Mouse (Mus musculus): ENCODE data around the gene Ccdc158.

Ccdc158 gene

GRCm38 (mm10) chr5:92674859-92675573, at the start of gene Ccdc158:
TSS of gene Ccdc158 (minus strand) at chr5:92675271.
- no peak for DNase-seq (ENCODE audit: low read depth, low spot score)

- no peak for DNase-seq (ENCODE audit: low read depth, low spot score)
Measured at GRCm38 (mm10) chr5:92721610-92722009, 46.5 kb upstream of the Ccdc158 start.

DNA sequence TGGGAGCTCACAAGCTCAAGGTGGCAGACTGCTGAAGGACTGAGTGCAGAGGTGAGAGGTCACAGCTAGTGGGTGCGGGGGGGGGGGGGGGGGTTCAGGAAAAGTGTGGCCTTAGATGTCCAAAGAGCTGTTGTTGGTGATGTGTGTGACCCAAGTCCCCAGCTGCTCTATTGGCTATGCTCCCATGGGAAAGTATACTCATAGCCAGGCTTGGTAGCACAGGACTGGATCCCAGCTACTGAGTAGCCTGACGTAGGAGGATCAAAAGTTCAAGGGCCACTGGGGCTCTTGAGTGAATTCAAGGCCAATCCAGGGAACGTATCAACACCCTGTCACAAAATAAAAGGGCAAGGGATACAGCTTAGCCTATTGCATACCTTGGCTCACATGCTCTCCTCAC, 43.8 kb upstream of the Ccdc158 start:
- no peak for DNase-seq (ENCODE audit: low read depth, low spot score)

GRCm38 (mm10) chr5:92717666-92718360, 42.7 kb upstream of the Ccdc158 start:
- no peak for DNase-seq (ENCODE audit: low read depth, low spot score)

DNA sequence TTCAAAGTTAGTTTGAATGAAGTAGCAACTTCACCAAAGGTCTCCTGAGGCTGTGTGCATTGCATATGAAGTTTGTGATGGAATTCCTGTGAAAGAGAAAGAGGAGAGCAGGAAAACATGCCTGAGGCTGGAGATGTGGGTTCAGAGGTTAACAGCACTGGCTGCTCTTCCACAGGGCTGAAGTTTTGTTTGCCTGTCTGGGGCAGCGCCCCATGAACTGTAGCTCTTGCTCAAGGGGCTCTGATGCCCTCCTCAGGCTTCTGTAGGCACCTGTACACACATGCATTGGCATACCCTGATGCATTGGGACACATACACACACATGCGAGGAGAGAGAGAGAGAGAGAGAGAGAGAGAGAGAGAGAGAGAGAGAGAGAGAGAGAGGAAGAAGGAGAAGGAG, 40.8 kb upstream of the Ccdc158 start:
- no peak for DNase-seq (ENCODE audit: low read depth, low spot score)

DNA sequence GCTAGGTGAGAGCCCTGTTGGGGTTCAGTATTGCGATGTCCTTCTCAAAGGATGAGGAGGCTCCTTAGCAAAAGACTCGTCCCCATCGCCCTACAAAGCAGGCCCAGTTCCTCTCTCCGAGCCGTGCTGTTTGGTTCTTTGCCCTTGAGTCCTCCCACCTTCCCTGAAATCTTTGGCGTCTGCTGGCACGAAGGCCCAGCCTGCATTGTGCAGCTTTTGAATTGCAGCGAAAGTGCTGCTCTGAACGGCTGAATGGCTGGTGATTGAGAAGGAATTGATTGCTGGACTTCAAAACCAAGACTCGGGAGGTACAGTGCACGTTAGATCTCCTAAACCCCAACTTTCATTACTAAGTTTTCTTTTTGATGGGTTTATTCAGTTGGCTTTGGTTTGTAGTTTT, 40.2 kb upstream of the Ccdc158 start:
- DNase-seq (ENCODE audit: low read depth, low spot score): no peak

- no peak for DNase-seq (ENCODE audit: low read depth, low spot score)
Measured at GRCm38 (mm10) chr5:92714886-92715285, 39.8 kb upstream of the Ccdc158 start.

GRCm38 (mm10) chr5:92712621-92713395, 37.7 kb upstream of the Ccdc158 start:
- no peak for DNase-seq (ENCODE audit: low read depth, low spot score)

- DNase-seq (ENCODE audit: low read depth, low spot score): no peak
Measured at GRCm38 (mm10) chr5:92711666-92712290, 36.7 kb upstream of the Ccdc158 start.

DNA sequence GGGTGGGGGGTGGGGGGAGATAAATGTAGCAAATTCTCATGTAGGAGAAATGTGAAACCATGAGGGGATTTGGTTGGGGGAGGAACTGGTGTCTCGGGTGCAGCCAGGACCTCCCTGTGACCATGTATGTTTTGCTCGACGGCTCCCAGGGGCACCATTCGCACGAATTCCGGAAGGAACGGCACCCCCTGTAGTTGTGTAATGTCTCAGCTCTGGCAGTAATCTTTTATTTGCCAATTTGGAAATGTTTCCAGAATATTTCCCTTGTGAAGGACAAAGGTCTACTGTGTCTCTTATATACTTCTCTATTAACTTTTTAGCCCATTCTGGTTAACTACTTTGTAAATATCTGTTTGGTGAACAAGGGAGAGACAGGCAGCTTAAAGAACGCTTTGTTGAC, 35.7 kb upstream of the Ccdc158 start:
- no peak for DNase-seq (ENCODE audit: low read depth, low spot score)

- DNase-seq (ENCODE audit: low read depth, low spot score): no peak
Measured at GRCm38 (mm10) chr5:92707921-92708491, 32.9 kb upstream of the Ccdc158 start.

DNA sequence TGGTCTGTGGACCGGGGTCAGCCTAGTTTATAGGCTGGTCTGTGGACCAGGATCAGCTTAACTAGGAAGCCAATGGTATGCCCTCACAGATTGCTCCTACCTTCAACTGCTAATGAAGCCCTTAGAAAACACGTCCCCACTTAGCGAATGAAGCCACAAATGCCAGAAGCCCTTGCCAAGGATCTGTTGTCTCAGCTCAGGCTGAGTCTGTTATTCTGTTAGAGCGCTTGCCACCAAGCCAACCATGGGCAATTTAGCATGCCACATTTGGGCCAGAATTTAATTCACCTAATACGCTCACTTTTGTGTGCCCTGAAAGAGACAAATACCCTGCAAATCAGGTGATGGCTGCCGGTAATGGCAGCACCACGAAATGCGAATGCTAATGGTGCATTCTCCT, 28.6 kb upstream of the Ccdc158 start:
- DNase-seq (ENCODE audit: low read depth, low spot score): no peak

- DNase-seq (ENCODE audit: low read depth, low spot score): no peak
Measured at GRCm38 (mm10) chr5:92701750-92702149, 26.7 kb upstream of the Ccdc158 start.

DNA sequence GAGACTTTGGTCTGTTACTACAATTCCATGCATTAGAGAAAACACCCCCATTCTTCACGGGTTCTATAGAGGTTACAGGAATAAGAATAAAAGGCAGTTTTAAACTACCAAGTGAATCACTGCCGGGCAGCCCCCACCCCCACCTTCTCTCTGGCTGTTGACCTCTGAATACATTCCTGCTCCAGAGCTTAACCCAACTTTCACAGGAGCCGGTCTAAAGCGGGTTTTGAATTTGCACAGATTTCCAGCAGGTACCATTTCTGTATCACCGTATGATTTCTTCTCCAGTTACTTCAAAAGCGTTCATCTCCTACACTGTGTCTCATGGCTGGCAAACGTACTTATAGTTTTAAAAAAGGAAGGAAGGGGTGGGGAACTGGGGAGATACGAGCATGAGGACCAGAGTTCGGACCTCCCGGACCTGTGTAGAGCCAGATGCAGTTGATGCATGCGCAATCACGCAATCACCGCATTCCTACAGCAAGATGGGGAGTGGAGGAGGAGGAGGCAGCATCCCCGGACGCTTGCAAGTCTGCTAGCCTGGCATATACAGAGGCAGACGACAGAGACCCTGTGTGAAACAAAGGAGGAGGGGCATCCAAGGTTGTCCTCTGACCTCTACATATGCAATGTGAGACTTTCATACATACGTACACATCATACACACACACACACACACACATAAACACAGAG, 23.9 kb upstream of the Ccdc158 start:
- no peak for DNase-seq (ENCODE audit: low read depth, low spot score)

DNA sequence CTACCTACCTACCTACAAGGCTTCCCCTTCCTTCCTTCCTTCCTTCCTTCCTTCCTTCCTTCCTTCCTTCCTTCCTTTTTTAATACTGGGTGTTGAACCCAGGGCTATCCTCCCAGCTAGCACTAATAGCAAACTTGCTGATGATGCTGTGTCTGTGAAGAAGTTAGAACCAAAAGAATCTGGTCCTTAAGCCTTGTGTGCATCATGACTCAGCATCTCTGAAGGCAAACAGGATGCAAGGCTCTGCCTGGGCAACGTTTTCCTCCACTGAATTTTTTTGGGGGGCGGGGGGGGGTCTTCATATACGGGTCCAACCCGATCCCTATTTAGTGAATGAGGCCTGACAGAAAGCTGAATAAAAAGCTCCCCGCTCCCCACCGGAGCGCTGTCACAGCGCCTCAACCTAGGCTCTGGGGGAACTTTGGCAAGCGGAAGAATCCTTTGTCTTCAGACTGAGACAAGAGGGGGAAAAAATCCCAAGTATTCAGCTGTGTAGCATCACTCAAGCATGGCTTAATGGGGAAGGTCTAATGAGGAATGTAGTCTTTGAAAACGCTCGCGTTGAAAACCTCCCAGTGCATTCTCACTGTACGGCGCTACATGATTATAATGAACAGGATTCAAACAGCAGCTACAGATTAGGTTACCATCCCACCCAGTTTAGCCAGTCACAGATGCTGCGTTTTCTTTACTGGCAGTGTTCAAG, 23.2 kb upstream of the Ccdc158 start:
- no peak for DNase-seq (ENCODE audit: low read depth, low spot score)

GRCm38 (mm10) chr5:92694316-92694995, 19.4 kb upstream of the Ccdc158 start:
- no peak for DNase-seq (ENCODE audit: low read depth, low spot score)

DNA sequence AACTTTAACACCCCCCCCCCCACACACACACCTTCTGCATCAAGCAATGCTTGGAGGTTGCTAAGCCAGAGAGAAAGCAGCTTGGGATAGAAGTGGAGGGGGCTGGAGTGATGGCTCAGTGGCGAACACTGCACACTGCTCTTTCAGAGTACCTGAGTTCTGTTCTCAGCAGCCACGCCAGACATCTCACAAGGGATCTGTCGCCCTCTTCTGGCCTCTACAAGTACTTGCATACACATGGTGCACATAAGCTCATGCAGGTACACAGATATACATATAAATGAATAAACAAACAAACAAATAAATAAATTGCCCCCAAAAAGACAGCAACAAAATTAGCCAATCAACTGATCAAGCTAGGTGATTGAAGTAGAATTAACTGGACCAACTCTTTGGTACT, 18.7 kb upstream of the Ccdc158 start:
- DNase-seq (ENCODE audit: low read depth, low spot score): no peak

- DNase-seq (ENCODE audit: low read depth, low spot score): no peak
Measured at GRCm38 (mm10) chr5:92692206-92693007, 17.3 kb upstream of the Ccdc158 start.

DNA sequence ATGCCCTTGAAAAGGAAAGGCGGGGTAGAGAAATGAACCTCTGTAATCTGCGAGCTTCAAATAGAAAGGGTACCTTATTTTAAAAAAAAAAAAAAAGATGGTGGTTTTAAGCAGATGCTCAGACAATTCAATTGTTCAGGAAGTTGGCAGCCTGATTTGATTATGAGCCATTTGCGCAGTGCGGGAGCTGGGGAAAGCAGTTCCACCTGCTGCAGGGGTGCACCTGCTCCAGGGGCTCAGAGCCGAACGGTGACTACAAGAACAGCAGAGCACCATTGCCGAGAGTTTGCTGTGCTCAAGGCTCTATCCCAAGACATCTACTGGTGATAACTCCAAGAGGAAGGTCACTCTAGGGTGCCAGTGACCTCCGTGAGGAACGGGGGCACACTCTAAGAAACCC, 13.5 kb upstream of the Ccdc158 start:
- DNase-seq (ENCODE audit: low read depth, low spot score): no peak

Data from A20 (cell line).